Mouse (Mus musculus) frontal cortex, postnatal 14 days (tissue): ENCODE data around the gene Hadhb.

Experiments used
- DNase-seq, 2 experiments: peaks; one replicate each; pipeline ENCODE4 v3.0.0; 2022; ENCODE audit warnings: low spot score in 2 of 2

The Hadhb gene

DNA sequence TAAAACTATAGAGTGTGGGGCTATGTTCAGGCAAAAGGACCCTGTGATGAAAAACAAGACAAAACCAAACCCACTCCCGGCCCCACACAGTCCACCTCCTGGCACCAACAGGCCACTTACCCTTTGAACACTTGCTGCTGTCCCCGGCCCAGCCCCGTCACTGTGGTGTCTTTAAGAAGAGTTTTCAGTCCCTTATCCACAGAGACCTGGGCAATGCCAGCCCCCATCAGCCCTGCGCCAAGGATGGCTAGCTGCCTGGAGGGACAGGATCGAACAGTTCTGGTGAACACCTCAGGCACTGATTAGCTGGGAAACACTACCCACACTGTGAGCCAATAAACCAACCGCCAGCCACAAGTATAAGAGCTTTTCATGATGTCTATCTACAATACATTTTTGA lies 26.4 kb upstream of the Hadhb start:
- no peak for DNase-seq

DNA sequence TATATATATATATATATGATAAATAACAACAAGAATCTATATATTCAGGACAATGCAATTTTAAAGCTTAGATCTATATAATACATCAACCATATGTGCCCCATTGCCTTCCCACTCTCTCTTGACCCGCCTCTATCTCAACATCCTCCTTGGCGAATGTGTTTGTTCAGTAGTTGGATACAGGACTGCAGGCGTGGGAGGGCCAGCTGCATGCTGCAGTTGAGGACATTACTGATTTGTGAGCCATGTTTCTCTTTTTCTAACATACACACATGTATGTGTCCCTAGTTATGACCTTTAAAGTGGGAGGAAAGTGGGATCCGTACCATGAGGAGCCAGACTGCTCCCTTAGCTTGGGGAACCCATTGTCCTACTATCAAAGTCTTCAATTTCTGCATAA lies 23.8 kb upstream of the Hadhb start:
- DNase-seq, result no peak

DNA sequence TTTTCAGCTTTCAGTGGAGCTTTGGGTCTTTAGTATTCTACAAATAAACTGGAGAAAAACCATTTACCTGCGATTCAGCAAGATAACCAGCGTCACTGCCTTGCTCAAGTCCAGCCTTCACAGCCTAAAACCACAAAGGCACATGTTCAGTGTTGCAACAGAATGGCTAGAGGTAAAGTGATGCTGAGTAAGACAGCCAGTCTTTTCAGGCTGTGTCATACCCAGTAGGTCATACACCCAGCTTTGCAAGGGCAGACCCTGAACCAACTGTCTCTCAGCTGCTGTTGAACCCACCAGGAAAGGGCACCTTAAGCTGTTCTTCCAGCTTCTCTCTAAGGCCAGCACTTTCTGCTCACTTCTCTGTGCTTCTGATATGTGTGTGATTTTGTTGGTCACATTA lies 22.9 kb upstream of the Hadhb start:
- DNase-seq, result no peak

DNA sequence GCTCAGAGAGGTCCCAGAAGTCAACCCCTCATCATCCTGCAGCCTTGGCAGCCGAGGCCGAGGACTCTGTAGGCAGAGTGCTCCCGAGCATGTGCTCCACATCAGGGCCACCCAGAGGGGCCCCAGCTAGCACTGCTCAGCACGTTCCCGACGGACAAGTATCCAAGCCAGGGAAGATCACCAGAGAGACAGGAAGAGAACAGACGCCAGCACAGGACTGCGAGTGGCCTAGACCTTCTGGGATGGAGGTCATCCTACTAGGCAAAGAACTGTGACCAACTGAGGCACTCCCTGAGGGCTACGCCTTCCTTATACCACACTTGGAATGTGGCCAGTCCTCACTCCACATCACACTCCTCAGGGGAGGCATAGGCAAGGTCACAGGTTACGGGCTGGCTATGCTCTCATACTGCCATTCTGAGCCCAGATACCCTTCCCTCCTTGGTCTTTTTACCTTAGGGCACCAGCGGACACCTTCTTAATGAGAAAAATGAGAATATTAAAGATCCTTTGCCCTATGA lies 19.3 kb upstream of the Hadhb start:
- DNase-seq, result no peak

- DNase-seq, result no peak
Observed at GRCm38 (mm10) chr5:30137271-30137670, 17.8 kb upstream of the Hadhb start.

- no peak for DNase-seq
Observed at GRCm38 (mm10) chr5:30138193-30138592, 16.9 kb upstream of the Hadhb start.

DNA sequence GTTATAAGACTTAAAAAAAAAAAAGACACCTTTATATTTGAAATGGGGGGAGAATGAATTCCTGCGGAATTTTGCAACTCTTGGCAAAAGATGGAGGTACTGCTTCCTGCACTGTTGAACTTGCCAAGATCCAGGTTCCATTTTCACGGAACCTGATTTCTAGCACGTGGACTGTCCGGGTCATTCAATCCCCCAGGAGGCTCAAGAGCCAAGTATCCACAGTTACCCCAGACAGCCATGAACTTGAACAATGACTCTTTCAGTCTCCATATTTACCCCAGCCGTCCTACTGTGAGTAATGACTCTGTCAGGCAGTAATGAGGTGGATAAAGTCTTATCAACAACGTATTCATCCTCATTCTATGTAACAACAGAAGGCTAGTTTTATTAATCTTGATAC lies 8.5 kb upstream of the Hadhb start:
- no peak for DNase-seq

GRCm38 (mm10) chr5:30148133-30148920 lies 6.7 kb upstream of the Hadhb start:
- no peak for DNase-seq

- no peak for DNase-seq
Observed at GRCm38 (mm10) chr5:30152007-30152406, 3.0 kb upstream of the Hadhb start.

DNA sequence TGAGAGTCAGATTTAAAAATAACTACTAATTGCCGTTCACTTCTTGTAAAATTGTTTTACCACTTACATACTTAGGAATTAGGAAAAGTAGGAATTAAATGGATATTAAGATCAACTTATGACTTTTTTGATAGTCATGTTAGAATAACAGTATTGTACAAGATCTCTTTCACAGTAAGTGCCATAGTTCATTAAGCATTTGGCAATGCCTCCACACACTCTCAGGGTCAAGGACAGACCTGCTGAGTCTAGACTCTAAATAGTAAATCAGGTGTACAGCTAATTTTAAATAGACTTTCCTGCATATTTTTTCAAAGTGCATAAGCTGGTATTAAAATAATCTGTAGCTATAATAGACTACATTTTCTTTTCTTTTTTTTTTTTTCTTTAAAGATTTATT lies 2.6 kb upstream of the Hadhb start:
- no peak for DNase-seq

GRCm38 (mm10) chr5:30153222-30153621 lies 1.8 kb upstream of the Hadhb start:
- DNase-seq, result no peak

DNA sequence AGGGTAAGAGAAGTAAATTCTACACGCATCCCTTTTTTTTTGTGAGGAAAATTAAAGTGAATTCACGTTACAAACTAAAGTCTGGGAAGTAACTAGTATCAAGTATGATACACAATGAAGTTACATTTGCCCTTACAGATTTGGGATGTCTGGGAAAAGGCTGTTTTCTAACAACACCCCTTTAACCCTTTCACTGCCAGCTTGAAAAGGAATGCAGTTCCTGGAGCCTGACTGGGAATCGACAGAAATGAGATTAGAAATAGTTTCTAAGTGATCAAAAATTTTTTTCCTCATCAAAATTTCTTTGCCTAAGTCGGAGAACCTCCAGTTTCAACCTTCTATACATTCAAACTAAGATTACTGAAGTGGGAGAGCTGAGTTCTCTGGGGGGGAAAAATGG lies 1.0 kb upstream of the Hadhb start:
- no peak for DNase-seq

DNA sequence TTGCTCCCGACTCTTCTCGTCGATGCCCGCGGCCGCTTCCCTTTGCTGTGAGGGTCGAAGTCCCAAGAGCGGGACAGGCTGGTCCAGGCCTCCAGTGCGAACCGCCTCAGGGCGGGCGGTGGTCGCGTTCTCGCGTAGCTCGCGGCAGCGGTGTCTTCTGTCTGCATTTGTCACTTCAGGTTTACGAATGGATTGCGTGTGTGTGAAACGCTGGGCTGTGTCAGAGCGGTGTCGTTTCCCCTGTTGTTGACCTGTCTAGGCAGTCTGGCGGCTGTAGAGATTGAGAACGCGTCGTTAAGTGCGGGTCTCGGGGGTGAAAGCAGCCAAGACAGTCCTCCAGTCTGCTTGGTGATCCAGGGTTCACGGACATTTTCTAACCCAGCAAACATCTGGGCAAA lies 346 bp downstream of the Hadhb start:
- DNase-seq, result no peak

DNA sequence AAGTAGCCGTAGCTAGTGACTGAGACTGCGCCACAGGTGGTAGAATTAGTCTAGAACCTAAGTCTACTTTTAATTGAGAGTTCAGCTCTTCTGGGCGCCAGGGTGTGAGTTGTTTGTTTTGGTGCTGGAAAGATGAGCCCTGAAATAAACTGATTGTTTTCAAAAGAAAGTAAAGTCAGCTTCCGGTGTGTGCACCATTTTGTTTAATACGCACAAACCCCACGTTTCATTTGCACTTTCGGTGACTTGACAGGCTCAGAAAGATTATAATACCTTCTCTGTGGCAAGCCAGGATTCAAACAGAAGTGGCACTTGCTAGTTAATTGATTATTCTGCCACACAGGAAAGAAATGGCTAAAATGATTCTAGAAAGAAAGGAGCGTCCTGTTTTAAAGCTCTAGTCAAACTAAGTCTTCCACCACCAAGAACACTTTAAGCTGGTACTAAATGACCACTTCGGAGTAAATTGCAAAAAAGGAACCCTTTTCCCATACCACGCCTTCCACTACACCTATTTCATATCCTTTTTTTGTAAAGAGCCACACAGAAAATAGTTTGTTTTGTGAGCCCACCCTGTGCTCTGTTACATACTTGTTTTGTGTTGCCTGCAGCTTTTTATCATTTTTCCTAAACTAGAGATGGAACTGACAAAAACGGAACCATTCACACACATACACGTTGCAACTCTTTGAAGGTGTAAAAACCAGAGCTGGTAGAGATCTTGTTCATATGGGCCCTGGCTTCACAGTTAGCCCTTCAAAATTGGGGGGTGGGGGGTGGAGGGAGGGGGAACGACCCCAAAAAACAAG lies 977 bp downstream of the Hadhb start:
- DNase-seq, result no peak

- DNase-seq, result no peak
Observed at GRCm38 (mm10) chr5:30159601-30160000, 4.6 kb downstream of the Hadhb start.

GRCm38 (mm10) chr5:30161836-30162235 lies 6.8 kb downstream of the Hadhb start:
- DNase-seq, result no peak

GRCm38 (mm10) chr5:30162339-30162738 lies 7.3 kb downstream of the Hadhb start:
- DNase-seq, result no peak

DNA sequence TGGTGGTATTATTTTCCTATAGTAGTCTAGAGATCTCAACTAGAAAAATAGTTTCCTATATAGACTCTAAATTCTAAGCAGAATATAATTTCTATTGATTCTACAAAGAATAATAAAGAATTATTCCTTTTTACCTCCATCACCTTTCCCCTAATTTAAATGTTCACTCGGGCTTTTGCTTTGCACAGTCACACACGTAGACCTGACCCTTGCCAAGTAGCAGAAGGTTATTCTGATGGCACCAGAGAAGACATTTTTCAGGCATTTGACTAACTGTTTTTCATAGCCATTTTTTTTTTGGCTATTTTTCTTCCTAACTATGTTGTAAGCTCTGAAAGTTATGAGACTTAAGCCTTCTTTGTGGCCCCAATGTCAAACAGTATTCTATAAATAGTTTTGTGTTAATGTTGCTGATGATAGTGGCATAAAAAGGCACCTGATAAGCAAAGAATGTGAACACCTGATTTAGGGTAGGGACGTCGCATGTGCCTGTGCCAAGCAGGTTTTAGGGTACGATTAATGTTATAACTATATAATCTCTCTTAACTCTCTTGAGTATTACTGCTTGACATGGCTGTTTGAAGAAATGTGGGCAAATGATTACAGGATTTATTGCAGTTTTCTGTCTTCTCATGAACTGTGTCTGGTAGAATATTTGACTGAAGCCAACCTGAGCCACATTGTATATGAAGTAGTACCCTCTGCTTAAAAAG lies 10.3 kb downstream of the Hadhb start:
- DNase-seq, result no peak

DNA sequence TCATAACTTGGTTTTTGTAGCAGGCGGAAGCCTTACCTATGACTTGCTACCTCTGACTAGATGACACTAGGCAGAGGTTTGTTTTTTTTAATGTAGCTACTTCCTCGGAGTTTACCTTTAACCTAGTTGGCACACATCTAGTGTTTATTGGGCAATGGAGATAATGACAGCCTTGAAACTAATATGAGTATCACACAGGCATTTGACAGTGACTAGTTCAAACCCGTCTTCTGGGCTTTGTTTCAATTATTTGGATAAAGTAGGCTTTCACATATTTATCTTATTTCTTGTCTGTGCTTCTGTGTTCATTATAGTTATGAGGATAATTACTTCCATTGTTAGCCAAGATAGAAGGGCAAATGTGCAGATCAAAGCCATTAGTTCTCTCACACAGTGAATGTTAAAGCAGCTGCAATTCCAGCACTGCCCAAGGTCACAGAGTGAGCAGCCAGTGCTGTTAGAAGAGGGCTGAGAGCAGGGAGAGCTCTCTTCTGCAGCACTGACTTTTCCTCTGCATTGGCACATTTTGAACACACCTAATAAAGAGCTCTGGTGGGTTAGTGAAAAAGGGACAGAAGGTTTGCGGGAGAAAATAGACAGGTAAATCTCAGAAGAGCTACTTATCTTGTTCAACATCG lies 15.4 kb downstream of the Hadhb start:
- DNase-seq, result no peak

DNA sequence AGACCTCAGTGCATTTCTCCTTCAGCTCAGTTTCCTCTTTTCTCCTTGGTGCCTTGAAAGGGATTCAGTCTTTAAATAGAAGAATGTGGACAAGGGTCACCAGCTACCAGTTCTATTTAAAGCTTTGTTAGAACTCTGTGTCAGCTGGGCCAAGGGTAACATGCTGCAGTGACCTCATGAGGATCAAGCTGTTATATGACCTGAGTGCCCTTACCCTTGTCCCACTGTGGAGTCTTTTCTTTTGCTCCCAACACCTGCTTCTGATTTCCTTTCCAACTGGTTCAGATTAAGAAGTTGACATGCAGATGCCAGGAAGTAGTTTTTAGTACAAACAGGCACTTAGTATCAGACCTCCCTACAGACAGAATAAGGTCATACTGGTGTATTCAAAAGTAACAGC lies 17.1 kb downstream of the Hadhb start:
- no peak for DNase-seq

GRCm38 (mm10) chr5:30172931-30173692 lies 18.1 kb downstream of the Hadhb start:
- DNase-seq, result no peak
